Mouse (Mus musculus): ENCODE measurements around the gene Ccdc47. TPM values are rescaled to one million over a fixed set of nuclear protein-coding genes. Genes with fewer than 3 reads are reported as not detected.

Ccdc47 gene
- 51.0 and 54.6 TPM in 2 replicates for polyA plus RNA-seq (2015; fragmentation: Nextera tagmentation; extraction: Ambion mirVana)

DNA sequence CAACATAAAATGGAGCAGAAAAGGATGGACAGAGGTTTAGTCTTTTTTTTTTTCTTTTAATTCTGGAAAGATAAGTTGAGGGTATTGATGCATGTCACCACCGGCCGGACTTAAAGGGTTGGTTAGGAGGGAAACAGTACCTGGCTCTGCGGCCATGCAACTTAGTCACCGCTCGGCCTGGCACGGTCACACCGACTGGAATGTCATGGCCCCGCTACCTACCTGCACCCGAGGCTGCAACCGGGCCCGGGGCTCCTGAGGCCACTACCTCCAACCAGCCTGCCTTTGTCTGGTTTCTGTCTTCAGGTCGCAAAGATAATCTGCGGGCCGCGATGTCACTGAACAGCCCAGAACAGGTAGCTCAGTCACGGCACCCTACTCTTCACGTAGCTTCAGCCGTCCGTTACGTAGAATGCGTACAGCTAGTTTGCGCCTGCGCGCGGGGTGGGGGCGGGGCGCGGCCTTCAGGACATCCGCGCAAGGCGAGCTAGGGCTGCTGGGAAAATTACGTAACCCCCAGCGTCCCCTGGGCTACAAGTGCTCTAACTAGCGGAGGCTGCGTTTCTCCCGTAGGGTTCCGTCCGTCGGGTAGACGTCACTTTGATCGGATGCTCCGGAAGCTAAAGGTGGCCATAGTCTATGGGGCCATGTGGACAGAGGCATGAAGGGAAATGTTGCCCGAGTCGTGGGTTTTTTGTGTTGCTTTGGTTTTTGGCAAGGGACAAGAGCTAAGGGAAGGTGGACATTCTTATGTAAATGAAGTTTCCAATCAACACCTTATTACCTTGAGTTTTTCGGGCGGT is at the start of gene Ccdc47:
Ccdc47 (minus strand) TSS at position 418 of the 803 bp plus-strand sequence.

DNA sequence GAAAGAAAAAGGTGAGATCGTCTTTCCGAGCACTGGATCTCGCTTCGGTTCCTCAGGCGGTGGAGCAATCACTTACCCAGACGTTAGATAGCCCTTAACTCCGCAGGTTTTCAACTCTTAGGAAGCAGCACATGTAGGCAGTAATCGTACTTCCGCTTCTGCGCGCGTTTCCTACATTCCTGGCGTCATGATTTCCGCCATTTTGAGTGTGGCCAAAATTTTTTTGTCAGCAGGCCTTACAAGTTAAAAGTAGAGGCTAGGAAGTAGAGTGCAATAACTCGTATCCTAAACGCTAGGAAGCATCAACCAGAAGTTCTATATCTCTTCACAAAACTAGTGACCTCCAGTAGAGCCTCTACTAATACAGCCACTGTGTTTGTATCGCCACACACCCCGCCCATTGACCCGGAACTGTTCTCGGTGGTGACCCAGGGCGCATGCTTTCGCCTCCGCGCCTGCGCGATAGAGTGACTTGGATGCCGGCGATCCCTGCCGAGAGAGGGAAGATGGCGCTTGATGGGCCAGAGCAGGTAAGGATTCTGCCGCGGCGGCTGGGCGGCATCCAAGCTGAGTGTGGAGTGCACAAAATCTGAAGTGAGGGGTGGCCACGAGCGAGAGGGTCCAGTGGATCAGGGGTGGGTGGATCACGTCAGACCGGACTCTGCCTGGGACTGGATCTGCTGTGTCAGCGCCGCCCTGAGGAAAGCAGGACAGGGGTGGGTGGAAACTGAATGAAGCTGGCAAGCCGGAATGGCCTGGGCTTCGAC is 39.7 kb upstream of the Ccdc47 start, which contains the start of the genes Ftsj3 and Psmc5:
Ftsj3 (minus strand) TSS at position 395 of the 767 bp plus-strand sequence.
Psmc5 (plus strand) TSS at position 470 of the 767 bp plus-strand sequence.

DNA sequence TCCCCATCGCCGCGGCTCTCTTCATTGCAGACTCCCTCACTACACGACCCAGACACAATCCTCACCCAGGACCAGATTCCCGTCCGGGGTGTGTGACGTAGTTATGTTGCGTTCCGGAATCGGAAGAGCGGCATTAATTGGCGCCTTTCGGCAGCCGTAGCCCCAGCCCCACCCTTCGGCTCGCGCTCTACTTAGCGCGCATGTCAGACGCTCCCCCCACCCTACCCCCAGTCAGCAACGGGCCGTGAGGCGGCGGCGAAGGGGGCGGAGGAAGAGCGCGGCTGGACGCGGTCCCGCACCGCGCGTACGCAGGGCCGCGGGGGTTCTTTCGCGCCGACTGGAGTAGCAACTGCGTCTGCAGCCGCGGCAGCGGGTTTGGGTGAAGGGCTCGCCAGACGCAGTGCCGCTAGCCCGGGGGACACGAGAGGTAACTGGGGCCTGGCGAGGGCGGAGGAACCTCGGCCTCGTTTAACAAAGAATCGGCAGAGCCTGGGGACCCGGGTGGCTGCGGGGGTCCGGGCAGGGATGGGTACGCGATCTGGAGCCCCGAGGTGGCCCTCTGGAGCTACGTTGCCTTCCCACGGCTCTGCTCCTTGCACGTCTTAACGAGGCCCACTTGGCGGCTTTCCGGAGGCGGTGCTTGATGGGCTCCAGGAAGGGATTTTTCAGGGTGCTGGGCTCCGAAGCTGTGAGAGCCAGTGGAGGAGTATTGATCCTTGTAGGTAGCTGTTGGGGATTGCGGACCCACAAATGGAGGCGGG is 766 bp upstream of the Ccdc47 start, which contains the start of gene Ddx42:
Ddx42 (plus strand) TSS at position 197 of the 761 bp plus-strand sequence.

DNA sequence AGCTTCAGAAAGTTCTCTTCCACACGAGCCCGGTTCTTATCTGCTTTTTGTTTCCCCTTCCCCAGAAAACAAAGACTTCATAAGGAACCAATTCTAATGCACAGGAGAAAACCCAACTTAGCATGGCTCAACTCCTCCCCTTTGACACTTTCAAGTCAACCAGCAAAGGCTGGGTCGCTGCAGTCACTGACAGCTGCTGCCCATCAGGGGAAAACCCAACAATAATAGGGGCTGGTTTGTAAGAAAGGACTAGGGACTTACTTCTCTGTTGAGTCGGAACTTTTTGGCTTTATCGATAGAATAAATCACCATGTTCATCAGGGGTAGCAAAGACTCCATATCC is 14.1 kb downstream of the Ccdc47 start, which contains the start of gene Strada:
Strada (minus strand) TSS at position 46 of the 343 bp plus-strand sequence.

DNA sequence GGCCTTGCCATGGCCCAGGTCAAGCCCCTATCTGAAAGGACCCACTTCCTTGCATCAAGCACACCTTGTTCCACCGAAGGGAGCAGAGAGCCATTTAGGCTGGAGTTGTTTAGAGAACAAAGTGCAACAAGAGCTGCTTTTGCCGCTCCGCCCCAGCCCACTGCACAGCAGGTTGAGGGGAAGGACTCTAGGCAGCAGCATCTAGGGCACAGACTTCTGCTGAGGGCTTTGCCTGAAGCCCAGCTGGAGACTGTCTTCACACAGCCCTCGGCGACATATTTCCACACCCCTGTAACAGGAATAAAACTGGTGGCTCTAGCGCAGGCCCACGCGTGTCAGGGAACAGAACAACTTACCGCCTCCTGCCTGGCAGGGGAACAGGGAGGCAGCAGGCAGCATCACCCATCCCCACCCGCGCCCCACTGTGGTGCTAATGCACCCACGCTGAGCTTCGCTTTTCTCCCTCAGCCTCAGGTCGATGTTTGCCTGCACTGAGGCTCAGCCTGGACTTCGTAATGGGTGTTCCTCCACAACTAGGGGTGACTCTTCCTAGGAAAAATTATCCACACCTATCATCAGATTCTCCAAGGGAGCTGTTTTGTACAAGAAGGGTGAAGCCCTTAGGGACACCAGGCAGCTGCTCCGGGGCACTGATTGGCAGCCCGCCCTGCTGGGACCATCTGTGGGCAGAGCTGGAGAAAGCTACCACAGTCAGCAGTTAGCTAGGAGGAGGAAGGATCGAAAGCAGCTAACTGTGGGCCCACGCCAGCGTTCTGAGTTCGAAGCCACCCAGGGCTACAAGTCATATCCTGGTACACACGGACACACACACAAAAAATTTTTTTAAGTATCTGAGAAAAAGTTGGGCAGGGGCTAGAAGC is 55.1 kb downstream of the Ccdc47 start, which contains the start of the genes Gm10840 and Limd2:
Gm10840 (plus strand) TSS at position 10 of the 881 bp plus-strand sequence.
Limd2 (minus strand) TSS at position 20 of the 881 bp plus-strand sequence.

Other genes starting within 250 kb of the Ccdc47 start
- gene Ace, start 248.4 kb downstream of the Ccdc47 start, polyA plus RNA-seq (2015; fragmentation: Nextera tagmentation; extraction: Ambion mirVana): 2.3 TPM in 2 replicates
- gene Ace3, start 221.7 kb downstream of the Ccdc47 start, polyA plus RNA-seq (2015; fragmentation: Nextera tagmentation; extraction: Ambion mirVana): not detected in 2 replicates
- gene Kcnh6, start 208.2 kb downstream of the Ccdc47 start, polyA plus RNA-seq (2015; fragmentation: Nextera tagmentation; extraction: Ambion mirVana): 0.07 TPM in 1 of 2 replicates, not detected in the other
- 21.1 and 23.4 TPM in 2 replicates for gene Dcaf7, start 179.5 kb downstream of the Ccdc47 start, polyA plus RNA-seq (2015; fragmentation: Nextera tagmentation; extraction: Ambion mirVana)
- gene Taco1, start 150.3 kb downstream of the Ccdc47 start, polyA plus RNA-seq (2015; fragmentation: Nextera tagmentation; extraction: Ambion mirVana): 5.8 TPM in 2 replicates
- 12.8 and 14.9 TPM in 2 replicates for gene Map3k3, start 131.7 kb downstream of the Ccdc47 start, polyA plus RNA-seq (2015; fragmentation: Nextera tagmentation; extraction: Ambion mirVana)
- not detected in 2 replicates for gene Gm10840, start 55.5 kb downstream of the Ccdc47 start, polyA plus RNA-seq (2015; fragmentation: Nextera tagmentation; extraction: Ambion mirVana)
- gene Limd2, start 55.5 kb downstream of the Ccdc47 start, polyA plus RNA-seq (2015; fragmentation: Nextera tagmentation; extraction: Ambion mirVana): 30.1 and 32.3 TPM in 2 replicates
- gene Strada, start 14.2 kb downstream of the Ccdc47 start, polyA plus RNA-seq (2015; fragmentation: Nextera tagmentation; extraction: Ambion mirVana): 11.3 and 13.3 TPM in 2 replicates
- 30.4 and 34.3 TPM in 2 replicates for gene Ddx42, start 582 bp upstream of the Ccdc47 start, polyA plus RNA-seq (2015; fragmentation: Nextera tagmentation; extraction: Ambion mirVana)
- gene Ftsj3, start 39.7 kb upstream of the Ccdc47 start, polyA plus RNA-seq (2015; fragmentation: Nextera tagmentation; extraction: Ambion mirVana): 27.5 and 29.8 TPM in 2 replicates
- 177 and 179 TPM in 2 replicates for gene Psmc5, start 39.8 kb upstream of the Ccdc47 start, polyA plus RNA-seq (2015; fragmentation: Nextera tagmentation; extraction: Ambion mirVana)
- 31.7 and 32.2 TPM in 2 replicates for gene Smarcd2, start 56.6 kb upstream of the Ccdc47 start, polyA plus RNA-seq (2015; fragmentation: Nextera tagmentation; extraction: Ambion mirVana)
- 0.06 TPM in 1 of 2 replicates, not detected in the other for gene Tcam1, start 60.3 kb upstream of the Ccdc47 start, polyA plus RNA-seq (2015; fragmentation: Nextera tagmentation; extraction: Ambion mirVana)
- gene Gh, start 85.5 kb upstream of the Ccdc47 start, polyA plus RNA-seq (2015; fragmentation: Nextera tagmentation; extraction: Ambion mirVana): not detected in 2 replicates
- gene Cd79b, start 98.4 kb upstream of the Ccdc47 start, polyA plus RNA-seq (2015; fragmentation: Nextera tagmentation; extraction: Ambion mirVana): 1.1 and 1.5 TPM in 2 replicates
- not detected in 2 replicates for gene Scn4a, start 136.9 kb upstream of the Ccdc47 start, polyA plus RNA-seq (2015; fragmentation: Nextera tagmentation; extraction: Ambion mirVana)
- gene Prr29, start 149.1 kb upstream of the Ccdc47 start, polyA plus RNA-seq (2015; fragmentation: Nextera tagmentation; extraction: Ambion mirVana): not detected in 2 replicates
- gene Icam2, start 171.7 kb upstream of the Ccdc47 start, polyA plus RNA-seq (2015; fragmentation: Nextera tagmentation; extraction: Ambion mirVana): 15.2 and 25.4 TPM in 2 replicates

Data from urinary bladder, postnatal 0 days (tissue).